Mouse (Mus musculus): ENCODE measurements around the gene Ubxn11. TPM values are rescaled to one million over a fixed set of nuclear protein-coding genes. Genes with fewer than 3 reads are reported as not detected.
A peak's percentile ranks its signal among the peaks of the same experiment; 100 is the strongest.

Gene Ubxn11
- total and polyA plus RNA-seq, 3 experiments: 5.4 to 11.9 TPM; not detected in 1

DNA sequence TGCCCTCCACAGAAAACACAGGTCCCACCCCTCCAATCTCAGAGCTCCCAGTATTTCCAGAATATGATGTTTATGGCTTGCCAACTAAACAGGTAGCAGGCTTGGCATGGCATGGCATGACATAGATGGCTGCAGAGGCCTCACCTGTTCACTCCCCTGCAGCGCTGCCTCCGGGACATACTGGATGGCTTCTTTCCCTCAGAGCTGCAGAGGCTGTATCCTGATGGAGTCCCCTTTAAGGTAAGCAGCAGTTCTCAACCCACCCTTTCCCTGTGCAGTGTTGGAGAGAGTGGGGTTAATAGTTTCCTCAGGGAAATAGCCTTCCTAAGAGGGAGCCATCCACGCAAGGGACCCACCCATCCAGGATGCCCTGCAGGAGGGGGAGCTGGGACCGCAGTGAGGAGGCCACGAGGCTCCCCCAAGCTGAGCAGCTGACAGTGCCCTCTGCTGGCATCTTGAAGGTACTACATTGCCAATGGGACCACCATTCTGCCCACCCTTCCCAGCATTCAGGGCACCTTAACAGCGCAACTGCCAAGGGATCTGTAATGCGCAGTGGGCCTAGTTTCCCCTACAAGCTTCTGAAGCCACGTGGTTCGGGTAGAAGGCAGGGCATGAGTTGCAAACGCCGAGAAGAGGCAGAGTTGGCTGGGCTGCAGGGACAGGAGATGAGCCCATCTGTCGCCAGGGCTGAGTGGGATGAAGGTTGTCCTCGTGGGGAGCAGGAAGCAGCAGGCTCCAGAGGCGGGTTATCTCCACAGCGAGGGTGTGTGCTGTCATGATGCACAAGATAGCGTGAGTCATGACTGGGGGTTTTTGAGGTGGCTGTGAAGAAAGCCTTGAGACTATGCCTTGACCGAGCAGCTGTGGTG lies 21.5 kb downstream of the Ubxn11 start (continued):
- TF ChIP-seq TBP (IDR thresholded peaks at IDR 0.05; ENCODE audit: low read depth, low read length) (peak; percentile 94), TCF12 (IDR thresholded peaks at IDR 0.05; ENCODE audit: low read depth, low read length) (peak; percentile 79), ZKSCAN1 (IDR thresholded peaks at IDR 0.05; ENCODE audit: low read depth, low read length) (no peak), SIN3A (IDR thresholded peaks at IDR 0.05; ENCODE audit: low read length) (peak; percentile 90), MYC (IDR thresholded peaks at IDR 0.05; ENCODE audit: low read depth, low read length) (peak; percentile 96), MEF2A (IDR thresholded peaks at IDR 0.05; ENCODE audit: extremely low read depth, insufficient replicate concordance, low read depth, low read length, poor library complexity, severe bottlenecking) (no peak), MAFK (IDR thresholded peaks at IDR 0.05; ENCODE audit: borderline replicate concordance, low read depth, low read length) (no peak), ZNF384 (IDR thresholded peaks at IDR 0.05; ENCODE audit: low read depth, low read length) (no peak), KAT2A (conservative IDR thresholded peaks at IDR 0.05; ENCODE audit: low read depth, low read length) (no peak), CTCF (IDR thresholded peaks at IDR 0.05 in 2 of 3, conservative IDR thresholded peaks at IDR 0.05 in 1 of 3; ENCODE audit: control insufficient read depth in 1 of 3, insufficient read depth in 1 of 3, low read depth in 2 of 3, low read length in 3 of 3, poor library complexity in 1 of 3, severe bottlenecking in 1 of 3) (peak; percentile 90 to 99 (median 92)), E2F4 (IDR thresholded peaks at IDR 0.05; ENCODE audit: borderline replicate concordance, low read depth, low read length) (no peak), NELFE (IDR thresholded peaks at IDR 0.05; ENCODE audit: low read depth, low read length) (no peak; the same call in 1 of the 2 replicates)

DNA sequence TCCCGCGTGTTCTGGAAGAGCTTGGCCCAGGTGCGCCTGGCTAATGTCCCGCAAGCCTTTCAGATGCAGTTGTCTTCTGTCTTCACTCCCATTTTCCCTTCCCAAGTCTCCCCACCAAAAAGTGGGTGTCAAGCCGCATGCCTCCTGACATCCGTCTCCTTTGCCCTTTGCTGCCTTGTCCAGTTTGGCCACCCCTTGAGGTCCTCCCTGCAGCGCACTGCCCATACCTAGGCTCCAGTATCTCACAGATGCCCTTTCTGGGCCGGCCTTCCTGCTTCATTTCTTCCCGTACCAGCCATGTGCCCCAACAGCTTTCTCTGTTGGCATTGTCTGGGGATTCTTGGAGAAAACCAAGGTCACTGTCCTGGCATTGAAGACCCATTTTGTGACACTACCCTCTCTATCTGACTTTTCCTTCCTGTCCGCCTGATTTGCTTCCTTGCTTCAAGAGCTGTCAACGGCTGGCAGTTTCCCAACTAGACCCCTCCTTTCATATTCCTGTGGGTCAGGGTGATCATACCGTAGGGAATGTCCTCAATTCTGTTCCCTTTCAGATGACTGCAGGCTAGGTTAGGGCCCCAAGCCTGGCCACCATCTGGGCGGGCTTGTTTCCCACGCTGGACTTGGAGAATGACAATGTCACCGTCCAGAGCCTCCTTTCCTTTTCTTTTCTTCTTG lies 23.2 kb downstream of the Ubxn11 start:
- DNase-seq (ENCODE audit: low read depth, low spot score): no peak
- Histone ChIP-seq H3K36me3 (ENCODE audit: control insufficient read depth in 1 of 2, insufficient read depth in 2 of 2, low read length in 2 of 2) (peaks cover 0 to 24% of the 10 kb centered on the region in 2 experiments; a peak in 2 of 4 replicates), H3K9ac (ENCODE audit: control insufficient read depth, low read depth, low read length, poor library complexity, severe bottlenecking) (no peak overlapping the region), H3K27me3 (ENCODE audit: control insufficient read depth in 1 of 2, insufficient read depth in 2 of 2, low read length in 2 of 2) (no peaks in the 10 kb centered on the region), H3K27ac (ENCODE audit: control insufficient read depth, low read depth, low read length) (no peak overlapping the region), H3K9me3 (replicated peaks; ENCODE audit: insufficient read depth, low read length) (no peaks in the 10 kb centered on the region), H3K79me2 (ENCODE audit: control insufficient read depth, insufficient read depth, low read length, poor library complexity) (peaks cover 15% of the 10 kb centered on the region), H3K4me1 (ENCODE audit: control insufficient read depth in 1 of 2, insufficient read depth in 2 of 2, low read length in 2 of 2) (peaks cover 10 to 34% of the 10 kb centered on the region in 2 experiments), H3K4me3 (ENCODE audit: control insufficient read depth in 1 of 2, insufficient read depth in 1 of 2, low read depth in 2 of 2, low read length in 2 of 2) (no peak overlapping the region)
- TF ChIP-seq GATA1 (IDR thresholded peaks at IDR 0.05; ENCODE audit: low read depth, low read length): no peak
- TF ChIP-seq MAX (IDR thresholded peaks at IDR 0.05; ENCODE audit: low read length): no peak
- TF ChIP-seq GABPA (IDR thresholded peaks at IDR 0.05; ENCODE audit: low read depth, low read length): no peak
- TF ChIP-seq CHD2 (IDR thresholded peaks at IDR 0.05; ENCODE audit: low read length): no peak
- no peak for TF ChIP-seq NRF1 (IDR thresholded peaks at IDR 0.05; ENCODE audit: insufficient read depth, low read depth, low read length, poor library complexity, severe bottlenecking)
- no peak; a peak in 1 of 4 replicates for TF ChIP-seq POLR2A (IDR thresholded peaks at IDR 0.05; ENCODE audit: control insufficient read depth in 1 of 2, insufficient read depth in 1 of 2, low read depth in 1 of 2, low read length in 2 of 2, poor library complexity in 1 of 2)
- TF ChIP-seq ELF1 (IDR thresholded peaks at IDR 0.05; ENCODE audit: low read depth, low read length): no peak
- no peak for TF ChIP-seq ZNF384 (IDR thresholded peaks at IDR 0.05; ENCODE audit: low read depth, low read length)
- no peak for TF ChIP-seq USF2 (IDR thresholded peaks at IDR 0.05; ENCODE audit: borderline replicate concordance in 1 of 2, insufficient read depth in 1 of 2, low read depth in 1 of 2, low read length in 2 of 2)
- TF ChIP-seq POLR2AphosphoS5 (IDR thresholded peaks at IDR 0.05; ENCODE audit: borderline replicate concordance, low read depth, low read length): no peak
- no peak for TF ChIP-seq ZKSCAN1 (IDR thresholded peaks at IDR 0.05; ENCODE audit: low read depth, low read length)
- no peak for TF ChIP-seq MXI1 (IDR thresholded peaks at IDR 0.05; ENCODE audit: low read depth, low read length)
- TF ChIP-seq JUND (IDR thresholded peaks at IDR 0.05; ENCODE audit: low read depth, low read length): no peak
- no peak for TF ChIP-seq TCF12 (IDR thresholded peaks at IDR 0.05; ENCODE audit: low read depth, low read length)

Data from MEL (cell line).